Mouse (Mus musculus): ENCODE results near the gene Tyk2. TPM values are rescaled to one million over a fixed set of nuclear protein-coding genes. Genes with fewer than 3 reads are reported as not detected.

Tyk2 gene
- polyA plus RNA-seq, 1 experiment from 2014 or later = 11.2 TPM

- ATAC-seq (ENCODE audit: insufficient number of reproducible peaks, insufficient read depth, low FRiP score, low read depth) = peak; percentile 65; the same call in 1 of the 2 replicates
- no peaks in the 10 kb centered on the region for H3K36me3 ChIP-seq (ENCODE audit: control insufficient read depth, insufficient read depth, low read length)
- peak overlapping the region; percentile 90 for H3K4me2 ChIP-seq (ENCODE audit: low read length)
- under 1% methylated on average over 52 of the region's 52 CpGs for WGBS
- no peaks in the 10 kb centered on the region for H3K9me3 ChIP-seq (ENCODE audit: control insufficient read depth, low read length)
- peaks cover 38% of the 10 kb centered on the region for H3K27me3 ChIP-seq (ENCODE audit: control insufficient read depth, insufficient read depth, low read length)
- peaks cover 9 to 23% of the 10 kb centered on the region in 2 experiments; a peak in 3 of 4 replicates for H3K4me1 ChIP-seq (ENCODE audit: control insufficient read depth in 2 of 2, insufficient read depth in 2 of 2, low read length in 2 of 2)
- H3K9ac ChIP-seq (ENCODE audit: low read length) = peak overlapping the region; percentile 81
- H3K27ac ChIP-seq (replicated peaks in 1 of 2; ENCODE audit: control insufficient read depth in 1 of 2, insufficient read depth in 1 of 2, low read depth in 2 of 2, low read length in 2 of 2) = 0 out of 4 replicates have a peak overlapping the region, but pooled peaks of 1 of the 2 experiments have one; percentile 11
- H3K4me3 ChIP-seq (ENCODE audit: control insufficient read depth in 1 of 2, insufficient read depth in 1 of 2, low read depth in 1 of 2, low read length in 2 of 2) = peak overlapping the region; percentile 63 to 74
Measured at GRCm38 (mm10) chr9:21161209-21161909, 30.3 kb upstream of the Tyk2 start.

GRCm38 (mm10) chr9:21154787-21155186 is 23.7 kb upstream of the Tyk2 start:
- H3K4me1 ChIP-seq (ENCODE audit: control insufficient read depth in 2 of 2, insufficient read depth in 2 of 2, low read length in 2 of 2) = peaks cover 9 to 16% of the 10 kb centered on the region in 2 experiments; a peak in 3 of 4 replicates
- H3K36me3 ChIP-seq (ENCODE audit: control insufficient read depth, insufficient read depth, low read length) = no peaks in the 10 kb centered on the region
- H3K4me3 ChIP-seq (ENCODE audit: control insufficient read depth in 1 of 2, insufficient read depth in 1 of 2, low read depth in 1 of 2, low read length in 2 of 2) = no peak overlapping the region
- no peak overlapping the region for H3K27ac ChIP-seq (replicated peaks in 1 of 2; ENCODE audit: control insufficient read depth in 1 of 2, insufficient read depth in 1 of 2, low read depth in 2 of 2, low read length in 2 of 2)
- H3K4me2 ChIP-seq (ENCODE audit: low read length) = no peak overlapping the region
- 82% methylated on average over 3 of the region's 3 CpGs for WGBS
- H3K27me3 ChIP-seq (ENCODE audit: control insufficient read depth, insufficient read depth, low read length) = no peaks in the 10 kb centered on the region
- H3K9me3 ChIP-seq (ENCODE audit: control insufficient read depth, low read length) = no peaks in the 10 kb centered on the region
- H3K9ac ChIP-seq (ENCODE audit: low read length) = no peak overlapping the region
- no peak for ATAC-seq (ENCODE audit: insufficient number of reproducible peaks, insufficient read depth, low FRiP score, low read depth)

DNA sequence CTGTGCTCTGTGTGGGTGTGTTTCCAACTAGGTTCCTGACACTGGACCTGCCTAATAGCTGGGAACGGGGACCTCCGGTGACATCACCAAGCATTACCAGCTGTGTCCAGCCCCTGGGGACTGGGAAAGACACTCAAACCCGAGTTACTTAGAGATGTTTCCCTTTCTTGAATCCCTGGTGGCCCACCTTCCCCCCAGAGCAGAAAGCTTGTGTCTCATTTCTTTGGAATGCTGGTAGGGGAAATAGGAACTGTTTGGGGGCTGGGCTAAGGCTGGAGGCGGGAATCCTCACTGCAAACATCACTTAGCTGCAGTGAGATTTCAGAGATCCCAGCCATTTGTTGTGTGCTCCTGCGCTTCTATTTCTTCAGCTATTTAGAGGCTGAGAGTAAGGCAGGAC is 22.8 kb upstream of the Tyk2 start:
- peak overlapping the region; percentile 93 for H3K4me2 ChIP-seq (ENCODE audit: low read length)
- H3K9me3 ChIP-seq (ENCODE audit: control insufficient read depth, low read length) = no peaks in the 10 kb centered on the region
- H3K4me3 ChIP-seq (ENCODE audit: control insufficient read depth in 1 of 2, insufficient read depth in 1 of 2, low read depth in 1 of 2, low read length in 2 of 2) = peak overlapping the region; percentile 43 to 48
- no peak for ATAC-seq (ENCODE audit: insufficient number of reproducible peaks, insufficient read depth, low FRiP score, low read depth)
- H3K27me3 ChIP-seq (ENCODE audit: control insufficient read depth, insufficient read depth, low read length) = no peaks in the 10 kb centered on the region
- WGBS = under 1% methylated on average over 5 of the region's 5 CpGs
- H3K4me1 ChIP-seq (ENCODE audit: control insufficient read depth in 2 of 2, insufficient read depth in 2 of 2, low read length in 2 of 2) = peaks cover 12 to 20% of the 10 kb centered on the region in 2 experiments; a peak in 3 of 4 replicates
- H3K27ac ChIP-seq (replicated peaks in 1 of 2; ENCODE audit: control insufficient read depth in 1 of 2, insufficient read depth in 1 of 2, low read depth in 2 of 2, low read length in 2 of 2) = peak overlapping the region; percentile 66 to 76
- no peaks in the 10 kb centered on the region for H3K36me3 ChIP-seq (ENCODE audit: control insufficient read depth, insufficient read depth, low read length)
- peak overlapping the region; percentile 72 for H3K9ac ChIP-seq (ENCODE audit: low read length)

GRCm38 (mm10) chr9:21153331-21153730 is 22.3 kb upstream of the Tyk2 start:
- 4% methylated on average over 12 of the region's 12 CpGs for WGBS
- Histone ChIP-seq H3K4me1 (ENCODE audit: control insufficient read depth in 2 of 2, insufficient read depth in 2 of 2, low read length in 2 of 2) (peaks cover 14 to 25% of the 10 kb centered on the region in 2 experiments; a peak in 3 of 4 replicates), H3K36me3 (ENCODE audit: control insufficient read depth, insufficient read depth, low read length) (no peaks in the 10 kb centered on the region), H3K4me2 (ENCODE audit: low read length) (peak overlapping the region; percentile 93), H3K9ac (ENCODE audit: low read length) (peak overlapping the region; percentile 72), H3K27ac (replicated peaks in 1 of 2; ENCODE audit: control insufficient read depth in 1 of 2, insufficient read depth in 1 of 2, low read depth in 2 of 2, low read length in 2 of 2) (peak overlapping the region; percentile 66 to 76), H3K9me3 (ENCODE audit: control insufficient read depth, low read length) (no peaks in the 10 kb centered on the region), H3K4me3 (ENCODE audit: control insufficient read depth in 1 of 2, insufficient read depth in 1 of 2, low read depth in 1 of 2, low read length in 2 of 2) (peak overlapping the region; percentile 43 to 48), H3K27me3 (ENCODE audit: control insufficient read depth, insufficient read depth, low read length) (no peaks in the 10 kb centered on the region)
- ATAC-seq (ENCODE audit: insufficient number of reproducible peaks, insufficient read depth, low FRiP score, low read depth) = 0 out of 2 replicates have a peak, but pooled peaks have one; percentile 22

GRCm38 (mm10) chr9:21152715-21153114 is 21.7 kb upstream of the Tyk2 start:
- ATAC-seq (ENCODE audit: insufficient number of reproducible peaks, insufficient read depth, low FRiP score, low read depth) = peak; percentile 27; the same call in 1 of the 2 replicates
- H3K9me3 ChIP-seq (ENCODE audit: control insufficient read depth, low read length) = no peaks in the 10 kb centered on the region
- no peaks in the 10 kb centered on the region for H3K27me3 ChIP-seq (ENCODE audit: control insufficient read depth, insufficient read depth, low read length)
- 0 out of 4 replicates have a peak overlapping the region, but pooled peaks of 1 of the 2 experiments have one; percentile 76 for H3K27ac ChIP-seq (replicated peaks in 1 of 2; ENCODE audit: control insufficient read depth in 1 of 2, insufficient read depth in 1 of 2, low read depth in 2 of 2, low read length in 2 of 2)
- peak overlapping the region; percentile 43 to 48; a peak in 3 of 4 replicates for H3K4me3 ChIP-seq (ENCODE audit: control insufficient read depth in 1 of 2, insufficient read depth in 1 of 2, low read depth in 1 of 2, low read length in 2 of 2)
- H3K36me3 ChIP-seq (ENCODE audit: control insufficient read depth, insufficient read depth, low read length) = no peaks in the 10 kb centered on the region
- H3K9ac ChIP-seq (ENCODE audit: low read length) = peak overlapping the region; percentile 72
- WGBS = 3% methylated on average over 11 of the region's 11 CpGs
- peak overlapping the region; percentile 93 for H3K4me2 ChIP-seq (ENCODE audit: low read length)
- peaks cover 14 to 31% of the 10 kb centered on the region in 2 experiments; a peak in 3 of 4 replicates for H3K4me1 ChIP-seq (ENCODE audit: control insufficient read depth in 2 of 2, insufficient read depth in 2 of 2, low read length in 2 of 2)

DNA sequence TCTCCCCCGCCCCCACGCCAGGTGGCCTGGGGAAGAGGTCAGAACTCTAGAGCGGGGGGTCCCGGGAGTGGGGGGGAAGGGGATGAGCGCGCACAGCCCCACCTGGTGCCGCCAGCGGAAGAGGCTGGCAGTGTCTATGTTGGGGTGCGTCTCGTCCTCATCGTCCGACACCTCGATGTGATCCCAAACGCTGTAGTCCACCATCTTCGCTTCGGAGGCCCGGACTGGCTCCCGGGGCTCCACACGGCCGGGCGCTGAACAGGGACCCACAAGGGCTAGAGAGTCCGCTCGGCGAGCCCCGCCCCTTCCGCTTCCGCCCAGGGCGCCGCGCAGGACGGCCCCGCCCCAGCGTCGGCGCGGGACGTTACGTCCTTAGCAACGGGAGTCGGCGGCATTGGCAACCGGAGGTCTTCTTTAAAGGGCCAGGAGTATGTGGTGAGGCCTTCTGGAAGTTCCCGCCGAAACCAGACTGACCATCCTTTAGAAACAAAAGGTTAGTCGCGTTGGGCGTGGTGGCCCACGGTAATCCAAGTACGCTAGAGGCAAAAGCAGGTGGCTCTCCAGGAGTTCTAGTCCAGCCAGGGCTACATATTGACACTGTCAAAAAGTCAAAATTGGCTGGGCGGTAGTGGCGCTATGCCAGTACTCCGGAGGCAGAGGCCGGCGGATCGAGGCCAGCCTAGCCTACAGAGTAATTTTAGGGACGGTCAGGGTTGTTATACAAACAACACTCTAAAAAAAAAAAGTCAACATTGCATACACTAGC is 18.8 kb upstream of the Tyk2 start, which contains the start of gene Cdc37:
Gene Cdc37 (minus strand): TSS at position 329 of the 766 bp plus-strand sequence.
- peaks cover 22 to 53% of the 10 kb centered on the region in 2 experiments for H3K4me1 ChIP-seq (ENCODE audit: control insufficient read depth in 2 of 2, insufficient read depth in 2 of 2, low read length in 2 of 2)
- H3K9ac ChIP-seq (ENCODE audit: low read length) = peak within 1 kb of the TSS; percentile 90
- ATAC-seq (ENCODE audit: insufficient number of reproducible peaks, insufficient read depth, low FRiP score, low read depth) = peak; percentile 90
- peak within 1 kb of the TSS; percentile 73 to 79 for H3K27ac ChIP-seq (replicated peaks in 1 of 2; ENCODE audit: control insufficient read depth in 1 of 2, insufficient read depth in 1 of 2, low read depth in 2 of 2, low read length in 2 of 2)
- H3K36me3 ChIP-seq (ENCODE audit: control insufficient read depth, insufficient read depth, low read length) = peaks cover 19% of the 10 kb centered on the region
- H3K4me3 ChIP-seq (ENCODE audit: control insufficient read depth in 1 of 2, insufficient read depth in 1 of 2, low read depth in 1 of 2, low read length in 2 of 2) = peak within 1 kb of the TSS; percentile 79 to 96
- 3% methylated on average over 56 of the region's 56 CpGs for WGBS
- no peaks in the 10 kb centered on the region for H3K9me3 ChIP-seq (ENCODE audit: control insufficient read depth, low read length)
- H3K27me3 ChIP-seq (ENCODE audit: control insufficient read depth, insufficient read depth, low read length) = no peaks in the 10 kb centered on the region
- peak within 1 kb of the TSS; percentile 91 for H3K4me2 ChIP-seq (ENCODE audit: low read length)

DNA sequence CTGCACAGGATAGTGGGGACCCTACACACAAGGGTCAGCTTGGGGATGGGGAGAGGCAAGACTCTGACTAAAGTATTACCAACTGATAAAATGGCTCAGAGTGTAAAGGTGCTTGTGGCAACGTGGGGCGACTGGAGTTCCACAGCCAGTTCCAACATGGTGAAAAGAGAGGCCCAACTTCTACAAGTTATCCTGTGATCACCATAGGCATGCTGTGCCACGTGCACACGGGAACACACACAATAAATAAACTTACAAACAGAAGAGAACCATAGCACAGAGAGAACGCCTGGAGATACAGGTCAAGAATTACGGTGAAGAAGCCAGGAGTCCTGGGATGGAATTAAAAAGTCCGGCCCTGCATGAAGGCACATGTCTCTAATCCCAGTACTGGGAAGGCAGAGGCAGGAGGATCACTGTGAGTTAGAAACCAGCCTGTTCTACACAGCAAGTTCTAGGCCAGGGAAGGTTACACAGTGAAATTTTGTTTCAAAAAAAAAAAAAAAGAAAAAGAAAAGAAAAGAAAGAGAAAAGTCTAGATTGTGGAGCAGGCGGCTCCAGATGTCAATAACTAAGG is 18.1 kb upstream of the Tyk2 start:
- peak overlapping the region; percentile 90 for H3K9ac ChIP-seq (ENCODE audit: low read length)
- H3K4me2 ChIP-seq (ENCODE audit: low read length) = peak overlapping the region; percentile 91
- H3K4me1 ChIP-seq (ENCODE audit: control insufficient read depth in 2 of 2, insufficient read depth in 2 of 2, low read length in 2 of 2) = peaks cover 22 to 53% of the 10 kb centered on the region in 2 experiments
- H3K27ac ChIP-seq (replicated peaks in 1 of 2; ENCODE audit: control insufficient read depth in 1 of 2, insufficient read depth in 1 of 2, low read depth in 2 of 2, low read length in 2 of 2) = peak overlapping the region in 1 of 2 experiments; percentile 73; a peak in 3 of 4 replicates
- no peaks in the 10 kb centered on the region for H3K27me3 ChIP-seq (ENCODE audit: control insufficient read depth, insufficient read depth, low read length)
- peaks cover 26% of the 10 kb centered on the region for H3K36me3 ChIP-seq (ENCODE audit: control insufficient read depth, insufficient read depth, low read length)
- H3K9me3 ChIP-seq (ENCODE audit: control insufficient read depth, low read length) = no peaks in the 10 kb centered on the region
- no peak for ATAC-seq (ENCODE audit: insufficient number of reproducible peaks, insufficient read depth, low FRiP score, low read depth)
- peak overlapping the region; percentile 79 to 96 for H3K4me3 ChIP-seq (ENCODE audit: control insufficient read depth in 1 of 2, insufficient read depth in 1 of 2, low read depth in 1 of 2, low read length in 2 of 2)
- WGBS = 4% methylated on average over 8 of the region's 8 CpGs

All from heart, embryonic 14.5 days (tissue).